Mouse (Mus musculus): ENCODE measurements around the gene Atp5l.

DNA sequence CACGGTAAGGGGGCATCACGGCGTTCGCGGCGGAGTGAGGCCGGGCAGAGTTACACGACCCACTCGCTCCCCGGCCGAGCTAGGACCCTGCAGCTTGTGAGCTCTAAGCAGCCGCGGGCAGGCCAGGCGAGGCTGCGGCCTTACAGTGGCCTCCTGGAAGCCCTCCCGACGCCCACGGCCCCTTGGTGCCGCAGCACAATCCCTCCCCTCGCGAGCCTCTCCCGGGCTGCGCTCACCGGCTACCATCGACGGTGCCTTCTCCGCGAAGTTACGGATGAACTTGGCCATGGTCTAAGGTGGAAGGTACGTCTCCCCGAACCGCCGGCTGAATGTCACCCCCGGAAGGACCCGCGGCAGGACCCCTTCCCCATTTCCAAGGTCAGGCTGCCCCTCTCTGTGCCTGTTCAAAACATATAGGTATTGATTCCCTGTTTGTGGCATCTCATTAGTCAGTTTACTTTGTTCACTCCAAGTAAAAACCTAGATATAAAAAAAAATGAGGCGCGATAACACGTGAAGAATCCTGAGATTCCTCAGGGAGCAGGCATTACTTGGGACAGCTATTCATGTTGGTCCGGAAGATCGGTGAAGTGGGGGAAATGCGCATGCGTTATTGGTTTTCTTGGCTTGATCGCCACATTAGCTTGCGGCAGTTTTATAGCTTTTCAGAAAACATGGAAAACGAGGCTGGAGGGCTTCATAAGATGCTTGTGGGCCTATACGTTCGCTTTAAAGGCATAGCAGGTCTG is at the start of gene Atp5l:
- TF ChIP-seq CTCF (IDR thresholded peaks at IDR 0.05; ENCODE audit: low read depth) (no peak), EP300 (optimal IDR thresholded peaks at IDR 0.05) (peak; percentile 98)

All from stomach, postnatal 0 days (tissue).